Mouse (Mus musculus) spleen, adult 2 months (tissue): ENCODE results near the gene Slc5a10. TPM values are rescaled to one million over a fixed set of nuclear protein-coding genes. Genes with fewer than 3 reads are reported as not detected.

ENCODE experiments used
- DNase-seq, 2 experiments: peaks; one replicate each; pipeline versions ENCODE4 v3.0.0 to v3.0.0-alpha.2; 2012 to 2021; ENCODE audit warnings: low spot score in 2 of 2, low read depth in 1 of 2
- H3K27ac ChIP-seq: fragments of 200-500 bp; 2 replicates; pipeline ENCODE4 v1.5.1; 2012; ENCODE audit warnings: low read length, inconsistent platforms; ENCODE audit not compliant: insufficient read depth
- H3K27me3 ChIP-seq: fragments of 200-500 bp; 2 replicates; pipeline ENCODE4 v1.6.1; 2012; ENCODE audit warnings: mild to moderate bottlenecking, moderate library complexity, low read length, inconsistent platforms; ENCODE audit not compliant: control insufficient read depth, insufficient read depth
- H3K36me3 ChIP-seq: fragments of 200-500 bp; 2 replicates; pipeline ENCODE4 v1.6.1; 2012; ENCODE audit warnings: mild to moderate bottlenecking, low read length, inconsistent platforms; ENCODE audit not compliant: control insufficient read depth, insufficient read depth
- H3K4me1 ChIP-seq: fragments of 200-500 bp; 2 replicates; pipeline ENCODE4 v1.6.1; 2011; ENCODE audit warnings: inconsistent platforms; ENCODE audit not compliant: control insufficient read depth, insufficient read depth, insufficient read length
- H3K4me3 ChIP-seq: fragments of 200-500 bp; 2 replicates; pipeline ENCODE4 v1.5.1; 2011; ENCODE audit warnings: mild to moderate bottlenecking, inconsistent platforms; ENCODE audit not compliant: insufficient read depth, insufficient read length; ENCODE audit errors: extremely low read depth
- CTCF ChIP-seq: fragments of 200-500 bp; IDR thresholded peaks from 2 replicates; pipeline ENCODE4 v1.5.1; 2011; ENCODE audit warnings: mild to moderate bottlenecking, inconsistent platforms; ENCODE audit not compliant: insufficient read depth, insufficient read length, insufficient replicate concordance; ENCODE audit errors: extremely low read depth
- POLR2A ChIP-seq: fragments of 200-500 bp; IDR thresholded peaks from 2 replicates; pipeline ENCODE4 v1.6.1; 2011; ENCODE audit warnings: low read depth, low read length, inconsistent platforms
- WGBS: fragments of 180-500 bp; shearing (Covaris S2); methylation state at CpG from one replicate; pipeline ENCODE4 v1.1.7; 2018; 5-methylcytosine and 5-hydroxymethylcytosine counted together
- polyA plus RNA-seq: library from polyadenylated mRNA; depleted of rRNA; stranded (reverse); fragments of >200 nt; gene quantifications from 2 replicates; pipeline ENCODE4 v1.2.3, GENCODE M21; 2012

Gene Slc5a10
- polyA plus RNA-seq, 1 experiment, result 0.06 TPM

DNA sequence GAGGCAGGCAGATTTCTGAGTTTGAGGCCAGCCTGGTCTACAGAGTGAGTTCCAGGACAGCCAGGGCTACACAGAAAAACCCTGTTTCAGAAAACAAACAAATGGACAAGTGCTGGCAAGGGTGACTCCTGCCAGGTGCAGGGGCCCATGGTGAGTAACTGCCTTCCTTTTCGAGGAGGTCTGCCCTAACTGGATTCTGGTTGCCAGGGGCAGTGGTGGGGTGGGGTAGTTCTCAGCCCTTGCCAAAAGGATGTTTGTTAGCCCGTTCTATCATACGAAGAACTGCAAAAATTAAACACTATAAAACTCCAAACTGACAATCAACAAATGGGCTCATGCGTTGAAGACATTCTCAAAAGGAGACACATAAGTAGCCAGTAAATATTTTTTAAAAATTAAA lies 71.0 kb downstream of the Slc5a10 start:
- Histone ChIP-seq H3K27ac (no peak overlapping the region), H3K36me3 (no peaks in the 10 kb centered on the region), H3K4me3 (no peak overlapping the region), H3K4me1 (peaks cover 43% of the 10 kb centered on the region), H3K27me3 (no peaks in the 10 kb centered on the region)
- no peak for DNase-seq
- WGBS, result 72% methylated on average over 4 of the region's 4 CpGs
- TF ChIP-seq CTCF (no peak), POLR2A (no peak)

DNA sequence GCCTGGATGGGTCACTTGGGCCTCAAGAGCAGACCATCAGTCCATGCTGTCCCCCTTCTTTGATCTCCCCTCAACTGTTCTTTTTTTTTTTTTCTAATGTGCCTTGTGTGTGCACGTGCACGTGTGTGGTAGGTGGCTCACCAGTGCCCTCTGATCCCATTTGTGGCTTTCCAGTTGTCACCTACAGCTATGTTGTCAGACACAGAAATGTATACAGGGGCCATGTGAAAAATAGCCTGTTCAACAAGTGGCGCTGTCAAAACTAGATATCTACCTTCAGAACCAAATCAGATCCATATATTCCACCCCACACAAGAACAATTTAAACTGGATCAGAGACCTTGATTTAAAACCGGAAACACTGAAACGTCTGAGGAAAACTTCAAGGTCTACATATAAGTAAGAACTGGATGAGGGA lies 71.5 kb downstream of the Slc5a10 start:
- WGBS, result 74% methylated on average over 5 of the region's 5 CpGs
- Histone ChIP-seq H3K4me1 (peaks cover 43% of the 10 kb centered on the region), H3K36me3 (no peaks in the 10 kb centered on the region), H3K27me3 (no peaks in the 10 kb centered on the region), H3K4me3 (no peak overlapping the region), H3K27ac (peak overlapping the region; percentile 89; the same call in 1 of the 2 replicates)
- no peak for DNase-seq
- TF ChIP-seq CTCF (no peak), POLR2A (no peak)

DNA sequence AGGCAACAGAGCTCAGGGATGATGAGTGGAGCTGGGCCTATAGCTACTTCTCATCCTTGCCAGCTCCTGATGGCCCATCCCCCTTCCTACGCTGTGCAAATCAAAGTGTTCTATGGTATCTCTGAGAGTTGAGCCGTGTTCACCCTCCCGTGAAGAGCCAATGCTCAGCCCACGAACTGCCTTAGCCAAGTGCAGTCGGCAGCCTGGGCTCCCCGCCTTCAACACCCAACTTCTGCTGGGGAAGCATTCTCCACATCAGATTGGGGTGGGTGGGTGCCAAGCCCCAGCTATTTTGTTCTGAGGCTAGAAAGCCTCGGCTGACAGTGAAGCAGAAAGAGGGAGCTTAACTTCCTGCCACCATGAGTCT lies 71.9 kb downstream of the Slc5a10 start:
- TF ChIP-seq POLR2A, result no peak
- TF ChIP-seq CTCF, result no peak
- peak in 1 of 2 experiments; percentile 46 for DNase-seq

GRCm38 (mm10) chr11:61647956-61648748 lies 72.5 kb downstream of the Slc5a10 start:
- Histone ChIP-seq H3K36me3 (no peaks in the 10 kb centered on the region), H3K4me1 (peaks cover 43% of the 10 kb centered on the region), H3K27me3 (no peaks in the 10 kb centered on the region), H3K4me3 (no peak overlapping the region), H3K27ac (peak overlapping the region; percentile 89)
- no peak for TF ChIP-seq CTCF
- TF ChIP-seq POLR2A, result no peak; the same call in 1 of the 2 replicates
- WGBS, result 40% methylated on average over 6 of the region's 6 CpGs
- DNase-seq, result no peak

More for the DNA sequence above, 71.9 kb downstream of the Slc5a10 start:
- H3K4me1 ChIP-seq, result peaks cover 43% of the 10 kb centered on the region
- WGBS, result 29% methylated on average over 7 of the region's 7 CpGs
- H3K36me3 ChIP-seq, result no peaks in the 10 kb centered on the region
- H3K27ac ChIP-seq, result peak overlapping the region; percentile 89
- H3K4me3 ChIP-seq, result no peak overlapping the region
- H3K27me3 ChIP-seq, result no peaks in the 10 kb centered on the region

DNA sequence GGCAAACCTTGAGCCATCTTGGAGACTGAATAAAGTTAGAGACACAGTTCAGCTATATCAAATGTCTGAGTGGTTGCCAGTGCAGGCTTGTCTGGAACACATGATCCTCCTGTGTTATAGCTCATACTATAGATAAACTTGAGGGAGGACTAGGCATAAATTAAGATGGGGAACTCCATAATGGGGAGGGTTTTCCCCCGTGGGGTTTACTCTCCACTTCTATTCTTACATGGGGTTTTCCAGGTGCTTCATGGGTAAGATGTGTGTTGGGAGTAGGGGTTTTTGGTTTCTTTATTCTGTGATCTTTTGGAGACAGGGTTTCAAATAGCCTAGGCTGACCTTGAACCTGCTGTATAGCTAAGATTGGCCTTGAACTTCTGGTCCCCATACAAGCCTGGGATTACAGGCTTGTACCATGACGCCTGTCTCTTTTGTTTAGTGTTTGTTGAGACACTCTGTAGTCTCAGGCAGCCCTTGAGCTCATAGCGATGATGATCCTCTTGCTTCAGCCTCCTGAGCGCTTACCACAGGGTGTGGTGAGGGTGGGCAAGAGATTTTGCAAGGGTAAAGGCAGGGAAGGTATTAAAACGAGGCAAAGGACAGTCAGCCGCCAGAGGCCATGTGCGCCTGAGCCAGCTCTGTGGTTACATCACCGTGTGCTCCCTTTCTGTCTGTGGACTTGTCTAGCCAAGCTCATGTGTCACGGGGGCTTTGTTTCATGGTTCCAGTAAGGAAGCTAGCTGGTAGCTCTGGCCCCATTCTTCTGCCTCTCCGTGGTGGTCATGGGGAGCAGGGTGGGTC lies 73.3 kb downstream of the Slc5a10 start:
- Histone ChIP-seq H3K4me3 (no peak overlapping the region), H3K27ac (peak overlapping the region; percentile 89), H3K4me1 (peaks cover 42% of the 10 kb centered on the region), H3K36me3 (no peaks in the 10 kb centered on the region), H3K27me3 (no peaks in the 10 kb centered on the region)
- TF ChIP-seq POLR2A, result no peak
- no peak for TF ChIP-seq CTCF
- 32% methylated on average over 10 of the region's 10 CpGs for WGBS
- peak; percentile 59 to 74 for DNase-seq

GRCm38 (mm10) chr11:61646499-61647039 lies 74.1 kb downstream of the Slc5a10 start:
- TF ChIP-seq POLR2A (no peak), CTCF (no peak)
- WGBS, result 47% methylated on average over 2 of the region's 2 CpGs
- DNase-seq, result no peak
- Histone ChIP-seq H3K4me3 (no peak overlapping the region), H3K27me3 (no peaks in the 10 kb centered on the region), H3K27ac (peak overlapping the region; percentile 46; the same call in 1 of the 2 replicates), H3K4me1 (peaks cover 43% of the 10 kb centered on the region), H3K36me3 (no peaks in the 10 kb centered on the region)
